Mouse (Mus musculus) leukemia stem cell, adult 10-12 weeks (primary cell): ENCODE results near the gene Olfr1224-ps1. TPM values are rescaled to one million over a fixed set of nuclear protein-coding genes. Genes with fewer than 3 reads are reported as not detected.

Experiments used
- polyA plus RNA-seq: library from polyadenylated mRNA; stranded (reverse); fragments of >175 nt; gene quantifications from 2 replicates; pipeline ENCODE4 v1.2.3, GENCODE M21; 2012; ENCODE audit warnings: low replicate concordance

Gene Olfr1224-ps1
- polyA plus RNA-seq, result 0.26 TPM in 1 of 2 replicates, not detected in the other

DNA sequence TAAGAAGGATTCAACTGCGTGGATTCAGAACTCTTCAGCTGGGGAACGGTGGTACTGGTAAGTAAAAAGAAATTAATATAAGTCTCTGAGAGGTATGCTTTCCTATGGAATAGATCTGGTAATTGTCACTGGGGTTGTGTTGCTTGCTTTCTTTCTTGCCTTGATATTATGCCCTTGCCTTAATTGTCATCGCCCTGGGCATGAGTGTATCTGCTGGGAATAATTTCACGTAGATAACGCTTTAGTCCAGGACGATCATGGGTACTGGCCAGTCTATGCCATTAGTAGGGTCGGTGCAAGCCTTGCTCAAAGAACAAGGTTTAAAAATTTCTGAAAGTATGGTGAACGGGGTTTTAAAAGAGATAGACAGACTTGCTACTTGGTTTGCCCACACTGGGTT is at the start of gene Olfr1224-ps1:
Gene Olfr1224-ps1 (minus strand): TSS at position 101 of the 400 bp plus-strand sequence.

DNA sequence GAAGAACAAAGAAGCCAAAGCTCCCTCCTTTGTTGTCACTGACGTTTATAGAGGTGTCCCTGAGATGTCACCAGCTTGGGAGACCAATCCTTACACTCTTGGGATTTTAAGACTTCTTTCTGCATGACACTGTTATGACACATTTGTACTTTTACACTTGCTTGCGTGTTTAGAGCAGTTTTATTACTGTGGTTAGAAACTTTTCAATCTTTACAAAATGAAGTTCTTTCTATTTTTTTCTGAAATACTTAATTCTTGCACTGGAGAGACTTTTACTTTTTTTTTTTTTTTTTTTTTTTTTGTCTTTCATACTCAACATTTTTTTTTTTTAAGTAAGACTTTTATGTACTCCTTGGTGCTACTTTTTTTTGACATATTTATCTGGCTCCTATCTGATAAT is 36.1 kb upstream of the Olfr1224-ps1 start, which contains the start of gene Olfr1226:
Gene Olfr1226 (minus strand): TSS at position 101 of the 400 bp plus-strand sequence.

DNA sequence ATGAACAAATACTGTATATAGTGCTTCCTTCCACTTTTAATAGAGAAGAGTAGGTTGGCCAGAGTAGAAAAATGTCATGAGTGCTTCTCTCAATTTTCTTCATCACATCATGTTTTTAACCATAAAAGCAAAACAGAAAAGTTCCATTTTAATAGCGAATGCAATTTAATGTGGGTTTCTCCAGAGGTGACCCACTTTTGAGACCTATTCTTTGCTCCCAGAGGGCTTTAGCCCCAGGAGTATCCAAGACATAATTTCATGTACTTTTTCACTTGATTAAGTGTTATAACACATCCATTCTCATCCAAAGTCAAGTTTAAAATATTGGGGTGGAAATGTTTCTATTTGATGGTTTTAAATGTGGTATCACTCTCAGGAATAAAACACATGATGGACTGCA is 10.7 kb upstream of the Olfr1224-ps1 start, which contains the start of gene Olfr1225:
Gene Olfr1225 (minus strand): TSS at position 101 of the 400 bp plus-strand sequence.

GRCm38 (mm10) chr2:89151460-89151859 is 12.4 kb downstream of the Olfr1224-ps1 start, which contains the start of gene Olfr1223:
Olfr1223 (minus strand) TSS chr2:89151560.

DNA sequence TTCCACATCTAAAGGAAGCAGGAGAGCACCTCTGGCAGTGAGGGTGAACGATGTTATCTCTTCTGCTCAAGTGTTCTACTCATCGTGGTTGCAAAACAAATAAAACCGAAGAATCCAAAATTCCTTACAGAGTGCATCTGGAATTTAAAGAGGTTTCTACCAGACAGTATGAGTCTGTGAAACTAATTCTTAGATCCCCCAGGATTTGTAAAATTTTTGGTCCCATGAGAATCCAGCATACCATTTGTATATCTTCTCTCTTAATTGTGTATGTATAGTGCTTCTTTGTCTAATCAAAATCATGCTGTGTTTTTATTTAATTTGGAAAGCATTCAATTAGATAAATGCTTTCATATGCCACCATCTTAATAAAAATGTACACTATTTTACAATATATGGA is 30.9 kb downstream of the Olfr1224-ps1 start, which contains the start of gene Olfr1222:
Gene Olfr1222 (minus strand): TSS at position 101 of the 400 bp plus-strand sequence.

DNA sequence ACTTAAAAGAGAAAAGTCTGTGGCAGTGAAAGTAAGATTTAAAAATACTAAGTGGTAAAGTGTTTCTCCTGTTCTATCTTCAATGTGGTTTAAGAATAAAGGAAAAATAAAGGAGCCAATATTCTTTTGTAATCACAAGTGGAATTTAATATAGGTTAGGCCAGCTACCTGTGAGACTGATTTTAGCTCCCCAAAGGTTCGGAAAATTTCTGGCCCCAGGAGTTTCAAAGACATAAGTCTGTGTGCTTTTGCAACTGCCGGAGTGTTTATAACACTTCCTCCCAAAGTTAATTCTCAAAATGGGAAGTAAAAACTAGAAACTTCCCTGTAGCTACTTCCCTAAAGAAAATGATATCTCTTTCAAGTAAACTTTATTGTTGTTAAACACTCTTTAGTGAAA is 46.7 kb downstream of the Olfr1224-ps1 start, which contains the start of gene Olfr1221:
Gene Olfr1221 (minus strand): TSS at position 101 of the 400 bp plus-strand sequence.

GRCm38 (mm10) chr2:89106735-89107134 is 57.2 kb downstream of the Olfr1224-ps1 start, which contains the start of gene Olfr1220:
Olfr1220 (minus strand) TSS chr2:89106835.

Other genes starting within 250 kb of the Olfr1224-ps1 start
- gene Olfr1209, start 248.9 kb downstream of the Olfr1224-ps1 start, polyA plus RNA-seq, result not detected in 2 replicates
- not detected in 2 replicates for gene Olfr1211, start 226.0 kb downstream of the Olfr1224-ps1 start, polyA plus RNA-seq
- 0.33 TPM in 1 of 2 replicates, not detected in the other for gene Olfr1212, start 210.1 kb downstream of the Olfr1224-ps1 start, polyA plus RNA-seq
- gene Gm13762, start 183.8 kb downstream of the Olfr1224-ps1 start, polyA plus RNA-seq, result not detected in 2 replicates
- gene Olfr1214, start 171.4 kb downstream of the Olfr1224-ps1 start, polyA plus RNA-seq, result not detected in 2 replicates
- not detected in 2 replicates for gene Olfr1215, start 157.1 kb downstream of the Olfr1224-ps1 start, polyA plus RNA-seq
- not detected in 2 replicates for gene Olfr1216, start 145.8 kb downstream of the Olfr1224-ps1 start, polyA plus RNA-seq
- not detected in 2 replicates for gene Olfr1217, start 132.0 kb downstream of the Olfr1224-ps1 start, polyA plus RNA-seq
- not detected in 2 replicates for gene Olfr1218, start 102.9 kb downstream of the Olfr1224-ps1 start, polyA plus RNA-seq
- gene Olfr1219, start 80.6 kb downstream of the Olfr1224-ps1 start, polyA plus RNA-seq, result not detected in 2 replicates
- not detected in 2 replicates for gene Olfr1220, start 57.3 kb downstream of the Olfr1224-ps1 start, polyA plus RNA-seq
- gene Olfr1221, start 46.8 kb downstream of the Olfr1224-ps1 start, polyA plus RNA-seq, result not detected in 2 replicates
- not detected in 2 replicates for gene Olfr1222, start 31.0 kb downstream of the Olfr1224-ps1 start, polyA plus RNA-seq
- not detected in 2 replicates for gene Olfr1223, start 12.5 kb downstream of the Olfr1224-ps1 start, polyA plus RNA-seq
- gene Olfr1225, start 10.6 kb upstream of the Olfr1224-ps1 start, polyA plus RNA-seq, result not detected in 2 replicates
- gene Olfr1226, start 36.0 kb upstream of the Olfr1224-ps1 start, polyA plus RNA-seq, result not detected in 2 replicates
- gene Olfr1228, start 90.0 kb upstream of the Olfr1224-ps1 start, polyA plus RNA-seq, result not detected in 2 replicates
- not detected in 2 replicates for gene Olfr1229, start 123.9 kb upstream of the Olfr1224-ps1 start, polyA plus RNA-seq
- gene Olfr1230, start 133.2 kb upstream of the Olfr1224-ps1 start, polyA plus RNA-seq, result not detected in 2 replicates
- 0.39 TPM in 1 of 2 replicates, not detected in the other for gene Olfr1231, start 143.0 kb upstream of the Olfr1224-ps1 start, polyA plus RNA-seq
- not detected in 2 replicates for gene Olfr1232, start 165.6 kb upstream of the Olfr1224-ps1 start, polyA plus RNA-seq
- not detected in 2 replicates for gene Olfr1233, start 178.3 kb upstream of the Olfr1224-ps1 start, polyA plus RNA-seq
- not detected in 2 replicates for gene Olfr1234, start 200.8 kb upstream of the Olfr1224-ps1 start, polyA plus RNA-seq
- not detected in 2 replicates for gene Olfr1238, start 245.6 kb upstream of the Olfr1224-ps1 start, polyA plus RNA-seq